Mouse (Mus musculus) left cerebral cortex, adult 9 months (tissue): ENCODE data around the gene Apcs.

Source experiments
- DNase-seq, 2 experiments: peaks; one replicate each; pipeline ENCODE4 v3.0.0; 2022; ENCODE audit warnings: low spot score in 2 of 2

Gene Apcs

GRCm38 (mm10) chr1:172894777-172895357 is at the start of gene Apcs:
TSS of gene Apcs (minus strand) at chr1:172895041.
- DNase-seq, result no peak

GRCm38 (mm10) chr1:172932197-172932596 is 37.4 kb upstream of the Apcs start:
- no peak for DNase-seq

GRCm38 (mm10) chr1:172918450-172918849 is 23.6 kb upstream of the Apcs start:
- DNase-seq, result peak in 1 of 2 experiments; percentile 12

GRCm38 (mm10) chr1:172917115-172917514 is 22.3 kb upstream of the Apcs start:
- no peak for DNase-seq

- no peak for DNase-seq
These were observed 8.5 kb upstream of the Apcs start for GRCm38 (mm10) chr1:172903313-172903712.

GRCm38 (mm10) chr1:172895435-172895834 is 594 bp upstream of the Apcs start:
- no peak for DNase-seq

DNA sequence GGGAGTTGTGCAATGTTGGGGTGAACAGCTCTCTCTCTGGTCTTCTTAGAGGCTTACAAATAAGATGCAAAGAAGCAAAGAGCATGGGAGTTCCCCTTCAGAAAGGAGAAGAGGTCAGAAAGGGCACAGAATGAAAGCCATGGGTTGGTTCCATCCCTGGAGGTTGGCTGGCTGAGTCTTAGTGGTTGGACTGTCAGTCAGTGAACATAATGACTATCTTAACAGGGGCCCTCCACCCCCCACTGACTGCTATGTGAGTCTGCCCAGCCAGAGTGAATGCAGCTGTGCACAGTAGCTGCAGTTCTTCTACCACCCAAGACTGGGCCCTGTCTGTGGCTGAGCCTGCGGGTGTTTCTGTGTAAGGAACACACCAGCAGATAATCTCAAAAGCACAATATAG is 18.2 kb downstream of the Apcs start:
- no peak for DNase-seq

GRCm38 (mm10) chr1:172875265-172875664 is 19.6 kb downstream of the Apcs start:
- DNase-seq, result no peak

DNA sequence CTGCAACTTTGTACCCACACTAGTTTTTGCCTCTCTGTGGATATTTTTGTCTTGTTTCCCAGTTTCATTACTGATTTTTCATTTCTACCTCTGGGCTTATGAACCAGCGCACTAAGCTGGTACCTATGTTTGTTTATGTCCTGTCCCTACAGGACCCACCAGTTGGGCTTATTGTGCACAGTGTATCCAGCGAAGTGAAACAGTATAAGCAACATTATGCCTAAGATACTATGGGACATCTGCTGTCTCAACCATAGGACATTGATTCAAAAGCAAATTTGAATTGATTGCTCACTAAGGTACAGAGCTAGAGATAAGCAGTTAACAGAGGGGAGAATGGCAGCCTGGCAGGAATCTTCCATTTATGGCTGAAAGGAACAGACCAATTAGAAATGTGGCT is 46.7 kb downstream of the Apcs start:
- no peak for DNase-seq

DNA sequence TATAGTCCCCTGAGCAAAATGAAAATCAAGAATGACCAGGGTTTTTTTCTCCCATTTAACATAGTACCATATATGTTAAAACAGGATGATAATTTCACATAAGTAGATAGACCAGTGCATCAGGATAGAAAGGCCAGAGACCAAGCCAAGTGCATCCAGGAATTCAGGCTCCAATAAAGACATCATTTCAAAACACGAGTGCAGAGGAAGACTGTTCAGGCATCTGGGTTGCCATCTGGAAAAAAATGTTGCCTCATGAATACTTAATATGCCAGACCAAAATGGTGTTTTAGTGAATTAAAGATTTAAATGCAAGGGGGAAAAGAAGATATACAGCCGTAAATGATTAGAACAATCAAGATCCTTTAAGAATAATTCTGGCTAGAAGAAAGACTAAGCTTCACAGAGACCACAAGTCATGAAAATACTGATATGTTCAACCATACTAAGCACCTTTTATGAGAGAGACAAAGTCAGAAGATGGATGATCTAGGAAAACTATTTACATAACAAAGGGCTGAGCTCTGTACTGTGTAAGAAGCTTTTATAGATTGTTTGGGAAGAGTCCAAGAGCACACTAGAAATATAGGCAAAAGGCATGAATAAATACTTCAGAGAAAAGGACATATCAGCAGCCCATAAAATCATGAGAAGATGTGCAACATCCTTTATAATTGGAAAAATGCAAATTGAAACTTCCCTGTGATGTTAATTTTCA is 47.6 kb downstream of the Apcs start:
- DNase-seq, result no peak
